Mouse (Mus musculus): ENCODE data around the gene 4930507D05Rik.
"Not testable (repeated sequence)": the region's sequence is repeated elsewhere in the genome, so short reads cannot be mapped to it uniquely, and the experiment has no call there.

Gene 4930507D05Rik

DNA sequence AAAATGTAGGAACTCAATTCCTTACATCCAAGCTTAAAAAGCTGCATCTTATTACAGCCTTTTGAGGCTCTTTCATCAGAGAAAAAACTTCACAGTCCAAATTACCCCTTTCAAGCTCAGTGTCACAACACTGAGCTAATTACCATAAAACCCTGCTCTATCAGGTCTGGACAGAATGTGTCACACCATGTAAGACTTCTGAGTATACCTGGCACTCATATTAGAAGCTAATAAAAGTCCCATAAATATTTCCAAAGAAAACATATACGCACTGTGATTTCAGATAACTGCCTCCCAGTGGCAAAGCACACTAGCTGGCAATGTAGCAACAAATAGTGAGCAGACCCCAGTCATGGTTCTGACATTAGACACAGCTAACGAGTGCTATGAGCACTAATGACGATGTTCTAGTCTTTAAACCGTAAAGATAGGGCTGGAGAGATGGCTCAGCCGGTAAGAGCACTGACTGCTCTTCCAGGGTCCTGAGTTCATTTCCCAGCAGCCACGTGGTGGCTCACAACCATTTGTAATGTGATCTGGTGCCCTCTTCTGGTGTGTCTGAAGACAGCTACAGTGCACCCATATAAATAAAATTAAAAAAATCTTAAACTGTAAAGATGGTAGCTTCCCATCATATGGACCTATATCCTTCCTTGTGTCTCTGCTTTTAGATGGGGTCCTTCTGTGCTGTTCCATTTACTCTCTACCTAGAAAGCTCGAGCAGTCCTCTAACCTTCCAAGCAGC, 32.0 kb downstream of the 4930507D05Rik start:
- no peak for DNase-seq (ENCODE audit: low spot score)

- DNase-seq (ENCODE audit: low spot score): no peak
These were observed 36.7 kb downstream of the 4930507D05Rik start for GRCm38 (mm10) chr10:62485878-62486582.

- peak; percentile 99 for DNase-seq (ENCODE audit: low spot score)
These were observed 37.5 kb downstream of the 4930507D05Rik start, which contains the start of gene Vps26a for GRCm38 (mm10) chr10:62486618-62487415. Gene Vps26a, minus strand, starts transcription at chr10:62486805.

- DNase-seq (ENCODE audit: low spot score): peak; percentile 49
These were observed 39.0 kb downstream of the 4930507D05Rik start for GRCm38 (mm10) chr10:62488266-62488665.

- DNase-seq (ENCODE audit: low spot score): not testable (repeated sequence)
These were observed 42.4 kb downstream of the 4930507D05Rik start for GRCm38 (mm10) chr10:62491681-62492080.

DNA sequence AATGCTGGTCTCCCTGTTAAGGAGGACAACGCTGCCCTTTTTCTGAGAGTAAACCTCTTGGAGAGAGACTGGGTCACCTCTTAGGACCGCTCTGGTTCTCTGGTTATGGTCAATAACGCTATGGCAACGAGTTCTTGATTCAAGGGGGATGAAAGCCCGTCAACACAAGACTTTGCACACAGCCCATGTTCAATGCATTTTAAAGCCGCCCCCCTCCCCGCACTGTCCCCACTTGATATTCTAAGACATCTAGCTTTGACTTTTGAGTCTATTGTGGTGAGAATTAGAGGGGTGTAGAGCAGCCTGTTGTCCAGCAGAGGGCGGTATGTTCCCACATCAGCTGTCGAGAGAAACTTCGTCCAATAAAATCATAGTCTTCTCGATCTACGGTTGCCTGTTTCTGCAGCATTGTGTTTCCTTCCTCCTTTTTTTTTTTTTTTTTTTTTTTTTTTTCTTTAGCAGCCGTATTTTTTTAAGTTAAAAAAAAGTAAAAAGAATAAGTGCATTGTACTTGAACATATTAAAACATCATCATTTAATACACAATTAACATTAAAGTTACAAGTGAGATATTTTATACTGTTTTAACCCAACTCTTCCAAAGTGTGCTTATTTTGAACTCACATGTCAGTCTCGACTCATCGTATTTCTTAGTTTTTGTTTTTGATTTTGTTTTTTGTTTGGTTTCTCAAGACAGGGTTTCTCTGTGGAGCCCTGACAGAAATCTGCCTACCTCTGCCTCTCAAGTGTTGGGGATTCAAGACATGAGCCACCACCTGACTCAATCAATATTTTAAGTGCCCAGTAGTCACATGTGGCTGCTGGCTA, 51.0 kb downstream of the 4930507D05Rik start:
- DNase-seq (ENCODE audit: low spot score): peak; percentile 65
